Mouse (Mus musculus): Measurements from ENCODE around the gene Mapk11.

The Mapk11 gene

GRCm38 (mm10) chr15:89149271-89150040 is at the start of gene Mapk11:
TSS of gene Mapk11 (minus strand) at chr15:89149628.
- DNase-seq (ENCODE audit: low read depth, low spot score), result peak; percentile 47

- DNase-seq (ENCODE audit: low read depth, low spot score), result no peak
These were observed 47.6 kb upstream of the Mapk11 start for GRCm38 (mm10) chr15:89197056-89197455.

GRCm38 (mm10) chr15:89196313-89196706 is 46.9 kb upstream of the Mapk11 start, which contains the start of gene Dennd6b:
TSS of gene Dennd6b (minus strand) at chr15:89196496.
- peak; percentile 98 for DNase-seq (ENCODE audit: low read depth, low spot score)

- peak; percentile 93 for DNase-seq (ENCODE audit: low read depth, low spot score)
These were observed 46.4 kb upstream of the Mapk11 start for GRCm38 (mm10) chr15:89195690-89196312.

GRCm38 (mm10) chr15:89195261-89195681 is 45.8 kb upstream of the Mapk11 start:
- peak; percentile 19 for DNase-seq (ENCODE audit: low read depth, low spot score)

GRCm38 (mm10) chr15:89184937-89185227 is 35.5 kb upstream of the Mapk11 start:
- DNase-seq (ENCODE audit: low read depth, low spot score), result no peak

GRCm38 (mm10) chr15:89184141-89184936 is 34.9 kb upstream of the Mapk11 start:
- no peak for DNase-seq (ENCODE audit: low read depth, low spot score)

- no peak for DNase-seq (ENCODE audit: low read depth, low spot score)
These were observed 33.4 kb upstream of the Mapk11 start for GRCm38 (mm10) chr15:89182842-89183241.

GRCm38 (mm10) chr15:89182328-89182741 is 32.9 kb upstream of the Mapk11 start:
- DNase-seq (ENCODE audit: low read depth, low spot score), result peak; percentile 59

GRCm38 (mm10) chr15:89181561-89182270 is 32.3 kb upstream of the Mapk11 start:
- no peak for DNase-seq (ENCODE audit: low read depth, low spot score)

- DNase-seq (ENCODE audit: low read depth, low spot score), result peak; percentile 94
These were observed 31.3 kb upstream of the Mapk11 start, which contains the start of gene Plxnb2 for GRCm38 (mm10) chr15:89180571-89181229. TSS of gene Plxnb2 (minus strand) at chr15:89180788.

GRCm38 (mm10) chr15:89180081-89180541 is 30.7 kb upstream of the Mapk11 start:
- DNase-seq (ENCODE audit: low read depth, low spot score), result no peak

- DNase-seq (ENCODE audit: low read depth, low spot score), result no peak
These were observed 30.2 kb upstream of the Mapk11 start for GRCm38 (mm10) chr15:89179630-89179964.

GRCm38 (mm10) chr15:89178954-89179629 is 29.7 kb upstream of the Mapk11 start:
- peak; percentile 97 for DNase-seq (ENCODE audit: low read depth, low spot score)

GRCm38 (mm10) chr15:89178260-89178860 is 28.9 kb upstream of the Mapk11 start:
- DNase-seq (ENCODE audit: low read depth, low spot score), result no peak

- no peak for DNase-seq (ENCODE audit: low read depth, low spot score)
These were observed 28.3 kb upstream of the Mapk11 start for GRCm38 (mm10) chr15:89177576-89178259.

- peak; percentile 88 for DNase-seq (ENCODE audit: low read depth, low spot score)
These were observed 27.7 kb upstream of the Mapk11 start for GRCm38 (mm10) chr15:89177121-89177520.

- DNase-seq (ENCODE audit: low read depth, low spot score), result no peak
These were observed 26.2 kb upstream of the Mapk11 start for GRCm38 (mm10) chr15:89175411-89176155.

GRCm38 (mm10) chr15:89174889-89175339 is 25.5 kb upstream of the Mapk11 start:
- no peak for DNase-seq (ENCODE audit: low read depth, low spot score)
